Mouse (Mus musculus) retina, embryonic 14.5 days (tissue): Measurements from ENCODE around the gene Fhl2.
A peak's percentile ranks its signal among the peaks of the same experiment; 100 is the strongest.

Experiments used
- DNase-seq: peaks from one replicate; pipeline ENCODE4 v3.0.0-alpha.2; 2015; ENCODE audit warnings: low spot score

Gene Fhl2

GRCm38 (mm10) chr1:43192471-43192870 is 4.3 kb downstream of the Fhl2 start:
- no peak for DNase-seq

GRCm38 (mm10) chr1:43191078-43191477 is 5.7 kb downstream of the Fhl2 start:
- no peak for DNase-seq

- peak; percentile 35 for DNase-seq
Measured at GRCm38 (mm10) chr1:43188893-43189292, 7.9 kb downstream of the Fhl2 start.

GRCm38 (mm10) chr1:43186334-43186733 is 10.4 kb downstream of the Fhl2 start:
- DNase-seq: no peak

GRCm38 (mm10) chr1:43180912-43181311 is 15.9 kb downstream of the Fhl2 start:
- DNase-seq: no peak

GRCm38 (mm10) chr1:43178780-43179179 is 18.0 kb downstream of the Fhl2 start:
- DNase-seq: no peak

- no peak for DNase-seq
Measured at GRCm38 (mm10) chr1:43178378-43178777, 18.4 kb downstream of the Fhl2 start.

GRCm38 (mm10) chr1:43173283-43174226 is 23.2 kb downstream of the Fhl2 start:
- DNase-seq: no peak

GRCm38 (mm10) chr1:43171816-43172215 is 25.0 kb downstream of the Fhl2 start:
- no peak for DNase-seq

GRCm38 (mm10) chr1:43171093-43171492 is 25.7 kb downstream of the Fhl2 start:
- DNase-seq: no peak

- DNase-seq: no peak
Measured at GRCm38 (mm10) chr1:43169661-43170060, 27.1 kb downstream of the Fhl2 start.

GRCm38 (mm10) chr1:43169227-43169626 is 27.6 kb downstream of the Fhl2 start:
- no peak for DNase-seq

- DNase-seq: no peak
Measured at GRCm38 (mm10) chr1:43168618-43169017, 28.2 kb downstream of the Fhl2 start.

GRCm38 (mm10) chr1:43168026-43168425 is 28.8 kb downstream of the Fhl2 start:
- DNase-seq: no peak

- no peak for DNase-seq
Measured at GRCm38 (mm10) chr1:43164582-43164981, 32.2 kb downstream of the Fhl2 start.

- DNase-seq: peak; percentile 78
Measured at GRCm38 (mm10) chr1:43163467-43164418, 33.0 kb downstream of the Fhl2 start.

GRCm38 (mm10) chr1:43163084-43163466 is 33.7 kb downstream of the Fhl2 start:
- DNase-seq: no peak

GRCm38 (mm10) chr1:43162394-43162793 is 34.4 kb downstream of the Fhl2 start:
- no peak for DNase-seq

GRCm38 (mm10) chr1:43159429-43159828 is 37.4 kb downstream of the Fhl2 start:
- no peak for DNase-seq

GRCm38 (mm10) chr1:43157907-43158306 is 38.9 kb downstream of the Fhl2 start:
- no peak for DNase-seq

GRCm38 (mm10) chr1:43154491-43154890 is 42.3 kb downstream of the Fhl2 start:
- no peak for DNase-seq

GRCm38 (mm10) chr1:43153538-43153937 is 43.2 kb downstream of the Fhl2 start:
- DNase-seq: no peak

GRCm38 (mm10) chr1:43152626-43153025 is 44.2 kb downstream of the Fhl2 start:
- DNase-seq: no peak
